Mouse (Mus musculus): ENCODE measurements around the gene Gbp9. TPM values are rescaled to one million over a fixed set of nuclear protein-coding genes. Genes with fewer than 3 reads are reported as not detected.
"Not testable (repeated sequence)": the region's sequence is repeated elsewhere in the genome, so short reads cannot be mapped to it uniquely, and the experiment has no call there.

Gbp9 gene
- total RNA-seq, 2 experiments from 2014 or later: 10.2 to 13.1 TPM

DNA sequence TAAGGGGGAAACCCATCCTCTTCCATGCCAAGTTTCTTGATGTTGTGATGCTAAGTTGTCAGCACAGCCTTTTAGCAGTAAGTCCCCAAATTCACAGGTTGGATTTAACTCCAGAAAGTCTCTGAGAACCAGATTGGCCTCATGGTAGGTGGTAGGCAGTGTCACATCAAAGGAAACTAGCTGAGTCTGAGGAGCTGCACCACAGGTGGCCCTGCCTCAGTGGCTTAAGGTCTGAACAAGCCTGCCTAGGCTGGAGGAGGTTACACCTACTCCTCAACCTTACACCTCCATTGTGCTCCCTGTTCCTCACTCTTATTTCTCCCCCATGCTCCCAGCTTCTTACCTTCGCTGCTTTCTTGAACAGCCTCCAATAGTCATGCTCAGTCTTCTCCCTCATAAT is 76.0 kb downstream of the Gbp9 start:
- no peak for DNase-seq
- intact Hi-C loops (cut with DNase I): no loop called here

DNA sequence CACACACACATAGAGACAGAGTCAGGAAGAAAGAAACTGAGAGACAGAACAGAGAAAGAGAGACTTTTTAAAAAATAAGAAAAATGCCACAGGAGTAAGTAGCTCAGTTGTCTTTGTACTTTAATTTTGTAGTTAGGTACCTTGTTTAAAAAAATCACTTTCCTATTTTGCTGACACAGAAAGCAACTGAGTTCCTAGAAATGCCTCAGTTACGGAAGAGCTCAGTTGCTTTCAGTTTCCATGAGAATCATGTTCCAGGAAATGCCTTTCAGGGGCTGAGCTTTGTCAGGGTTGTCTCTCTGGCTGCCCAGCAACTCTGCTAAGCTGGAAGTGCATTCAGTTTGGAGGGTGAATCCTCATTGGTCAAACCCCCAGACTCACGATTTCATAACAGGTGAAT is 76.9 kb downstream of the Gbp9 start:
- intact Hi-C loops (cut with DNase I); DNase-seq: not testable (repeated sequence)

DNA sequence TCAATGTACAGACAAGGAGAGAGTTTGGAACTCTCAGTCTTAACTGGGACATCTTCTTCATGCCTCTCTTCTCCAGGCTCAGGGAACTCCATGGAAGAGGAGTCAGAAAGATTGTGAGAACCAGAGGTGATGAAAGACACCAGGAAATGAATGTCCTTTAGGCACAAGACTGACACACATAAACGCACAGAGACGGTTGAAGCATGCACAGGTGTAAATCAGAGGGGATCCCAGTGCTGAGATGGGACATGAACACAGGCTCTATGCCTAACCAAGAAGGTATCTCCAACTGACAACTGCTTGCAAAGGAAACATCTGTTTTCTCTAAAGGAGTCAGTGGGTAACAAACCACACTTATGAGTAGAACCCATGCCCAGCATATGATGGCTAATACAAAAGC is 79.1 kb downstream of the Gbp9 start:
- intact Hi-C loops (cut with DNase I): no loop called here
- no peak for DNase-seq

DNA sequence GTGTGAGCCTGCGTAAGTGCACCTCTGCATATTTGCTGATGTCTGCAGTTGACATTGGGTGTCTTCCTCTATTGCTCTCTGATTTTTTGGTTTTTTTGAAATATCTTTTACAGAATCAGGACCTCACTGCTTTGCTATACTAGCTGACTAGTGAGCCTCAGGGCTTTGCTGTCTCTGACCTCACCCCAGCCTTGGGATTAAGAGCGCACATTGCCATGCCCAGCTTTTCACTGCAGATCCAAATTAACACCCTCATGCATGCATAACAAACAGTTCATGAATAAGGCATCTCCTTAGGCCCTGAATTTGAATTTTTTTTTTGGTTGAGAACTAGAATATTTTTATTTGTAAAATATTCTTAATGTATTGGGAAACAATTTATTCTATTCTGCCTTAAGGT is 84.1 kb downstream of the Gbp9 start:
- intact Hi-C loops (cut with DNase I): no loop called here

DNA sequence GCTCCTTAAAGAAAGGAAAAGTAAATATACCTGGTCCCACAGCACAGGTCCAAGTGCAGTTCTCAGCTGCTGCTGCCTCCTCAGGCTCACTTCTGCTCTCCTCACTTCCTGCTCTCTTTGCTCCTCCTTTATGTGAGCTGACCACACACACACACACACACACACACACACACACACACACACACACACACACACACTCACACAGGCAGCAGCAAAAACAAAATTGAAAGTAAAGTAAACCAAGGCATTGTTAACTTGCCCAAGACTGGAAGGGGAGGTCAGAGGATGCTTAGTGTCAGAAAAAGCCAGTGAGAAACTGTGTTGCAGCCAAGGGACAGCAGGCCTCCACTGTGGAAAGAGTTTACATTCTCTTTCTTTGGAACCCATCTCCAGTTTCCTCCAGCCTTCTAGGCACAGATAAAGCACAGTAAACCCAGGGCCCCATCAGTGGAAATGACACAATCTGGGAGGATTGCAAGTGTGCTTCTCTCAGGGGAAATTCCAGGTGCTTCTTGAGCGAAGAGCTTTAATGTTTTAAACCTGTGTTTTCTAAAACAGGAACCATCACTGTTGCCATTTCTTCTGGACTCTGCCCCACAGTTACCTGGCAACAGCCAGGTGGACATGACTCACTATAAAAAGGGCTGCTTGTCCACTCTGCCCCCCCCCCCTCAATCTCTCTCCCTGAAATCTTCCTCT is 85.7 kb downstream of the Gbp9 start:
- DNase-seq; intact Hi-C loops (cut with DNase I): not testable (repeated sequence)

More for the DNA sequence above, 84.1 kb downstream of the Gbp9 start:
- DNase-seq: no peak

DNA sequence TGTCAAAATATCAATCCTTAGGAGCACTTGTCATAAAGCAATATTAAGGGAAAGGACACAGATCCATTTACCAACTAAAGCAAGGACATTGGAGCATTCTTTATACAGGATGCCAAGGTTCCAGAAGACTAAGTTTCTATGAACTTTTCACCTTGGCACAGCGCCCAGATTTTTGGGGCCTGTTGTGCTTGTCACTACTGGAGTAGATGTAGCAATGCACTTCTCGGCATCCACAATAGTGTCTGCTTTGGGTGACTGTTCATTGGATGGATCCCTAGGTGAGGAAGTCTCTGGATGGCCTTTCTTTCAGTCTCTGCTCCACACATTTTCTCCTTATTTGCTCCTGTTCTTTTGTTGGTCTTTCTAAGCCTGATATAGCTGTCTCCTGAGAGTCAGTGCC is 107.0 kb downstream of the Gbp9 start:
- DNase-seq: peak in 1 of 2 experiments; percentile 14
- intact Hi-C loops (cut with DNase I): no loop called here

Other genes starting within 250 kb of the Gbp9 start
- gene Abcg3, start 156.8 kb downstream of the Gbp9 start, total RNA-seq (2021): under 1 TPM; 0.07 to 0.22 TPM
- gene Gbp8, start within 50 bp of the Gbp9 start, total RNA-seq (2021): under 1 TPM; 0.26 to 0.40 TPM
- gene Gbp4, start within 50 bp of the Gbp9 start, total RNA-seq (2021): 1 to 10 TPM; 6.4 to 6.8 TPM
- gene Gbp10, start 100.0 kb upstream of the Gbp9 start, total RNA-seq (2021): under 1 TPM; 0.10 to 0.12 TPM
- under 1 TPM in 1 of 2 experiments, not detected in 1; 0.07 TPM for gene Gm43302, start 154.2 kb upstream of the Gbp9 start, total RNA-seq (2021)
- 1 to 10 TPM; 2.3 to 3.0 TPM for gene Gbp6, start 154.2 kb upstream of the Gbp9 start, total RNA-seq (2021)